Mouse (Mus musculus): ENCODE measurements around the gene Fam71e1.

Fam71e1 gene

DNA sequence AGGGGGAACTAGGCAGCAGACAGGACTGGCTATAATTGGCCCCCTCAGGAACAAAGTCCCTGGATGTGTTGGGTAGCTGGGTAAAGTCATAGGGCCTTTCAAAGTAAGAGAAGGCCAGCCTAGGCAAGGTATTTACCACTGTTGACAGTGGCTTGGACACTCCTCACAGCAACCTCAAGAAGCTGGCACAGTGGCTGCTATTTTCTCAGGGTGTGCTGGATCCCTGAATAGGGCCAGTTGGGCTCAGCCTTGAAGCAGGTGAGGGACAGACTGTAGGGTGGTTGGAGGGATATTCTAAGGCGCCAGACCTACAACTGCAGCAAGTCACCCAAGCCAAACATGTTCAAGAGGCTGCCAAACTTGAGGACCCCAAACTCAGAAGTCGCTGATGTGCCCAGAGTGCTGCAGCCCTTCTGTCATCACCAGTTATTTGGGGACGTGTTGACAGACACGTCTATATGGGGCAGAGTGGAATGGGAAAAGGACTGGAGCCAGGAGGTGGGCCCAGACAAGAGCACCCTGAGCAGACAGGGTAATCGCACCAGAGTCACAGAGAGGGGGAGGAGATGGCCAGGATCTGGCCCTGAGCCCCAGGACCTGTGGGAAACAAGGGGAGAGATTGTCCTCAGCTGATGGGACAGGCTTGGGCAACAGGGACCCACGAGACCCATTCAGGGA, 24.4 kb upstream of the Fam71e1 start:
- DNase-seq, result no peak

DNA sequence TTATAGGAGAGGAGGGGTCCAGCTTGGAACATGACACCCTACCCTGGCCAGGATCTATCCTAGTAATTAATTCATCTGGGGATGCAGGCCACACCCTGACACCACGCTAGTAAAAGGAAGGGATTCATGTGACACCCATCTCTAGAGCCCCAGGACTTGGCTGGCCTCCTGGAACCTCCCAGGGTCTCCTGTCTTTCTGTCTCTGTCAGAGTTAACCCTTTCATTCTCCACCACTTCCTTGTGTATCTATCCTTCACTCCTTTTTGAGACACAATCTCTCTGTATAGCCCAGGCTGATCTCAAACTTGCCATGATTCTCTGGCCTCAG, 23.9 kb upstream of the Fam71e1 start:
- no peak for DNase-seq

DNA sequence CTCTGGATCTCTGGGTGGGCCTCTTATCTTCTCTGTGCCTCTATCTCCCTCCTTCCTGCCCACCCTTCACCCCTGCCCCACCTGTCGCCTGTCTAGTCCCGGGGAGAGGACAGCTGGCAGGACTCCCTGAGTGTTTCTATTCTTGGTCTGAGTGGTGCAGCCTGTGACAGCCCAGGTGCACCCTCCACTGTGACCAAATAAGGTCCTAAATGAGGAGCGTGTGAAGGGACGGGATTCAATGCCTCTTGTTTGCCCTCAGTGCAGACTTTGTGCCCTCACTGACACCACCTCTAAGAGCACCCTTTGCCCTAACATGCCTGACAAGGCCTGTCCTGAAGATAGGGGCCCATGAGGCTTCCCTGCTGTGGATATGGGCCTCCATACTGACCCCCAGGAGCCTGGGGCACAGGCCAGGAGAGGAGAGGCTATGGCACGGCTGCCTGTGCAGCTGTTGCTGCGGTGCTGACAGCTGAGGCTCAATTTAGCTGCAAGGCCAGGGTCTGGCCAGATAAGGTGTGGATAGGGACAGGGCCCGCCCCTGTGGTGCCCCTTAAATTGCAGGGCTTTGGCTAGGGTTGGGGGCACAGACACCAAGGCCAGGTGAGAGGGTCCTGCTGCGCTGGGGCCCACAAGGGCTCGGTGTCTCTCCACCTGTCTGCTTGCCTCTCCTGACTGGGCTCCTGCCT, 23.3 kb upstream of the Fam71e1 start:
- no peak for DNase-seq

DNA sequence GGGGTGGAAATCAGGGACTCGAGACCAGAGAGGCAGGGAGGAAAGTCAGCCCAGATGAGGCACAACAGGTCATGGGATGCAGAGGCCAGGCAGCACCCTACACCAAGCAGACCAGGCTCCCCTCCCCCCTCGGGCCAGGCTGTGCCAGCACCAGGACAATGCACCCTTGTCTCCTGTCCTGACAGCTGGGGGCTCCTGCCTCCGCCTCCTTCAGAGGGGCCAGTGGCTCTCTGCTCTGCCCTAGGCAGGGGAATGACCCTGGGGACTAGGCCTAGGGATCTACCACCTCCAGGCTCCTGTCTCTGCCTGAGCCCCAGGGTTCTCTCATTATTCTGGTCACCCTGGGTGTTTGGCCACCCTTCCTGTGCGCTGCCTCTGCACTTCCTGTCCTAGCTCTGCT, 22.0 kb upstream of the Fam71e1 start:
- DNase-seq, result no peak

DNA sequence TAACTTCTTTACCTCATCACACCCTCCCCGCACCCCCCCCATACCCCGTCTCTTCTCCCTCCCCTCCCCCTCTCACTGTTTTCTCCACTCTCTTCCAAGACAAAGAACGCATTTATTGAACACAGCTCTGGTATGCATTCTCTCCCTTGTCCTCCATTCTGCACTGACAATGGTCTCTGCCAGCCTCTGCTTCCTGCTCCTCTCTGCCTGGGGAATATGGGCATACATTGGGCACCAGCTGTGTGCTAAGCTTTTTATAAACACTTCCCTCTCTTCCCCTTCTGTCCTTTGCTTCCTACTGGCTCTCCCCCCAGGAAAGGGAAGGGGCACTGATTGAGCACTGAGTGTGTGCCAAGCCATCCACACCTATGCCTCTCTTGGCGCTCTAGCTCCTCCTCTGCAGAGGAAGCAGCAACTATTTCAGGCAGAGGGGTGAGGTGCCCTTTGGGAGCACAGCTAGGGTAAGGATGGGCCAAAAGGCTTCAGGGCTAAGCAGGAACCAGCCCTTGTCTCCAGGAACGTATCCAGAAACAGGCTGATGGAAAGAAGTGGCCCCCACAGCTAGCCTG, 21.3 kb upstream of the Fam71e1 start:
- DNase-seq, result no peak

DNA sequence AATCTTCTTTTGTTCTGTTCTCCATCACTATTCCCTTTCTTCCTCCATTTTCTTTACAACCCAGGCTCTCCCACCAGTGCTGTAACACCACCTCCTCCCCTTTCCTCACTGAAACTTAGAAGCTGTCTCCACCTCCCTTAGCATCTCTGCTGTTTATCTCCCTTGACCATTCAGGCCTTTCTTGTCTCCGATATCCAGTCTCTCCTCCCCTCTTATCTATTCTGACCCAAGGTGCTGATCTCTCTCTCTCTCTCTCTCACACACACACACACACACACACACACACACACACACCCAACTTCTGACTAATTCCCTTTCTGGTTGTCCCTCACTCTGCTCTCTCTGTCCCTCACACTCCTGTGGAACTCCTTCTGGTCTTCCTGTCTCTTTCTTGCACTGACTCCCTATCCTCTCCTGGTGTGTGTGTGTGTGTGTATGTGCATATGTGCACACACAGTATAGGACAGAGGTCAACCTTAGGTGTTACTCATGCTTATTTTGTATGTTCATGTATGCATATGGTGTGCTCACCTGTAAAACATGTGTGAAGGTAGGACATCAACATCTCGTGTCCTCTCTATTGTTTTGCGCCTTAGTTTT, 13.4 kb upstream of the Fam71e1 start:
- no peak for DNase-seq

DNA sequence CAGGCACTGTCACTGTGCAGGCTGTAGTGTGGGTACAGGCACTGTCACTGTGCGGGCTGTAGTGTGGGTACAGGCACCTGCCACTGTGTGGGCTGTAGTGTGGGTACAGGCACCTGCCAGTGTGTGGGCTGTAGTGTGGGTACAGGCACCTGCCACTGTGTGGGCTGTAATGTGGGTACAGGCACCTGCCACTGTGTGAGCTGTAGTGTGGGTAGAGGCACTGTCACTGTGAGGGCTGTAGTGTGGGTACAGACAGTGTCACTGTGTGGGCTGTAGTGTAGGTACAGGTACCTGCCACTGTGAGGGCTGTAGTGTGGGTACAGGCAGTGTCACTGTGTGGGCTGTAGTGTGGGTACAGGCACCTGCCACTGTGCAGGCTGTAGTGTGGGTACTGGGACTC, 12.3 kb upstream of the Fam71e1 start:
- no peak for DNase-seq

DNA sequence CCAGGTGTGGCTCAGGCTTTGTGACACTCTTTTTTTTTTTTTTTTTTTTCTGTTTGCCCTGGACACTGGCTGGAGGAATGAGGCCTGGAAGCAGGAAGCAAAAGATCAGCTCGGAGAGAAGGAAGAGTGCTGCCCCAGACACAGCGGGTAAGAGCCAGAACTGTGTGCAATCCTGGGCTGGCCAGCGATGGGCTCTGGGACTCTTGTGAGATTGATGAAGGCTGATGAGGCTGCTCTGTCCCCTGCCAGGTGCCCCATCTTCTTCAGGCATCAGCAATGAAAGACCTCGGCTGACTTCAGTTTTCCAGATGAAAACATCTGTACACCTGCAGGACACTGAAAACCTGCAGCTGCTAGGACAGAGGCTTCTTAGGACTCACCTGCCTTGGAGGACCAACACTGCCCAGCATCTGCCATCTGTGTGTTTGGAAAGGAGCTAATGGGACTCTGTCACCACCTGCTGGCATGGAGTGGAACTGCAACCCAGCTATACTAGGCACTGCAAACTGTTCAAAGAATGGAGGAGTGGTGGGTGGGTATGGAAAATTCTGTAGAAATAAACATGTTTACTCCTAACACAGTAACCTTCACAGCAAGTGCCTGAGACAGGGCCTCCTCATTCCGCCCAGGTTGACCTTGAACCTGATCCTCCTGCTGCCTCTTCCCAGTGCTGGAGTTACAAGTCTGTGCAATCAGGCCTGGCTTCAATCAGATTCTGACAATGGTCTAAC, 11.4 kb upstream of the Fam71e1 start:
- peak; percentile 67 to 71 for DNase-seq

DNA sequence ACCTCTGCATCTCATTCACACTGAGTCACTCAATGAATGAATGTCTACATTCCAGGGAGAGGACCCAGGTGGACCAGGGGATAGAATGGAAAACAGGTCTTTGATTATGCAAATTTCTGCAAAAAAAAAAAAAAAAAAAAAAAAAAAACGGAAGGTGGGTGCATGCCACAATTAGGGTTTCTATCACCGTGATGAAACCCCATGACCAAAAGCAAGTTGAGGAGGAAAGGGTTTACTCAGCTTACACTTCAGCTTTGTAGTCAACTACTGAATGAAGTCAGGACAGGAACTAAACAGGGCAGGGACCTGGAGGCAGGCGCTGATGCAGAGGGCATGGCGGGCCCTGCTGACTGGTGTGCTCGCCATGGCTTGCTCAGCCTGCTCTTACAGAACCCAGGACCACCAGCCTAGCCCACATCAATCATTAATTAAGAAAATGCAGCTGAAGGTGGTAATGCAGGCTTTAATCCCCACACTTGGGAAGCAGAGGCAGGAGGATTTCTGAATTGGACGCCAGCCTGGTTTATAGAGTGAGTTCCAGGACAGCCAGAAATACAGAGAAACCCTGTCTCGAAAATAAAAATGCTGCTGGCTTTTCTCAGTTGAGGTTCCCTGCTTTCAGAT, 10.7 kb upstream of the Fam71e1 start:
- DNase-seq, result no peak

DNA sequence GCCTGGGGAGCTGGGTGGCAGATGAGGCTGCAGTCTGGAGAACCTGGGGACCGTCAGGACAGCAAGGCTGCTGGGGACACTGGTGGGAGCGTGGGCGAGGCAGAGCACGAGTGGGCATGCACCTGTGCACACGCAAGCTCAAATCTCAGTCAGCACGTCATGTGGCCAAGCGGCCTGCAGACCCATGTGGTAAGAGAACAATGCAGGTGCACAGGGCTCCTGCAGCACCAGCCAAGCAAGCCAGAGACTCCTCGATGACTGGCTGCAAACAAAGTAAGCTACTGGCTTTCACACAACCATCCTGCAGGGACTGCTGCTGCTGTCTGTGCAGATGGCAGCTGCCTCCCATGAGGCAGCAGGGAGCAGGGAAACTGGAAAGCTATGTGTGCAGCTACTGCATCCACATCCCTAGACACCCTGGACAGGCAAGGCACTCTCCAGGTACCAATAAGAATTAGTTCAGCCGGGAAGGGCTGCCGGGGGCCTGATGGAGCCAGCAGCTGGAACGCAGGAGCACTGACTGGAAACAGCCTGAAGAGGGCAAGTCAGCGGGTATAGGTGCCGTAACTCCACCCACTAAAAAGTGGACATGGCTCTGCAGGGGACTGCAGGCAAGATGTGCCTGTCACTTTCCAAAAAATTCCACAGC, 9.3 kb upstream of the Fam71e1 start:
- DNase-seq, result peak in 1 of 2 experiments; percentile 10

DNA sequence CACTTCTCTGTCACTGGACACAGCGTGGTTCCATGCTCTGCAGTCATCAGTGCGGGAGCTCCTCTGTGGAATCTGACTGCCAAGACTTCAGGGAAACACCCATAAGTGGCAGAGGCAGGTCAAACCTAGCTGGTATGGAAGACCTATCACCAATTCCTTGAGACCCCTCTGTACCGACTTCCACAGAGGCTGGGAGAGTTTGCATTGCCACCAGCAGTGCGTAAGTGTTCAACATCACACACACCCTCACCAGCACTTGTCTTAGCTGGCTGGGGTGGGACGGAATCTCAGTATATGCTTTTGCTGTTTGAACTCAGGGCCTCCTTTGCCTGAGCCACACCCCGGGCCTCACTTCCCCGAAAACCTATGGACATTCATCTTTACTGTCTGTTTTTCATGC, 8.4 kb upstream of the Fam71e1 start:
- no peak for DNase-seq

DNA sequence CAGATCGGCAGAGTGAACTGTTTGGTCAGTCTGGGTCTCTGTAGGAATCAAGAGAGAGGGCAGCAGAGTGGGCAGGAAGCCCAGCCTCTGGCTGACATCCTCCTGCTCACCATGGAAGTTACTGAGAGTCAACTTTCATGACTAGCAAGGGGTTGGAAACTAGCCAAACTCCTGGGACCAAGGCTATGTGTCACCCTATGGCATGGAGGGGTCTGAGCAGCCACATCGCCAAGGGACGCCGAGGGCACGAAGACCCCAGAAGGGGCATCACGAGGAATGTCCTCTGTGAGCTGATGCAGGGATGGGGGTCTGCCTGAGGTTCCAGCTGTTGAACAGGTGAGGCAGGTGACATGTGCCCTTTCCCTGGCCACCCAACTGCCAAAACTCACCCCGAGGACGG, 7.8 kb upstream of the Fam71e1 start:
- no peak for DNase-seq

DNA sequence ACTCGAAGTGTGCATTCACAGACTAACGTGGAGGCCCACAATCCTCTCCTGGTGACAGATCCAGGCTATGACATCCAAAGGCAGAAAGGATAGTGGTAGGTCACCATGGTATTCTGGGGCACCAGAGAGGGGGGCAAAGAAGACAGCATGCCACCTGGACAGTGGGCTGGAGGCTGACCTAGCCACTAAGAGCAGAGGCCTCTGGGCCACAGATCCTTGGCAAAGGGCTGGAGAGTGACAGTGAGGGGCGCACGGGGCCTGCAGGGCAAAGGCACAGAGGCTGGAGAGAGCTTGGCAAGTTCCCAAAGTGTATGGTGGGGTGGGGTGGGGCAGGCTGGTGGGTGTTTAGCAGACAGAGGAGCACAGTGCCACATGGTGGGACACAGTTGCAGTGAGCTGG, 6.1 kb upstream of the Fam71e1 start:
- DNase-seq, result no peak

DNA sequence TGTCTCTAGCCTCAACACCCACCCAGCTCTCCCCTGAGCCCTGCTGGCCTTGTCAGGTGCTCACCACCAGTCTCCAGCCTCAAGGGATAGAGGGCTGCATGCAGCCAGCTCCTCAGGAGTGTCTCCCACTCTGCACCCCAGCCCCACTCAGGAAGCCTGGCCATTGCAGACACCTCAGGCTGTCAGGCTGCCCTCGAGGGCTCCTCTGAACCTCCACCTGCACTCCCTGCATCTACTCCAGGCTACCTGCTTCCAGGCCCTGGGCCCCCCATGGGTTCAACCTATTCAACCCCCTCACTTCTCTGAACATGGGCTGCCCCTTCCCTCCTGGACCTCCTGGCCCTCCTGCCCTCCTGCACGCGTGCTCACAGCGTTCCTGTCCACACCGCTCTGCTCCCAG, 5.0 kb upstream of the Fam71e1 start:
- DNase-seq, result no peak

DNA sequence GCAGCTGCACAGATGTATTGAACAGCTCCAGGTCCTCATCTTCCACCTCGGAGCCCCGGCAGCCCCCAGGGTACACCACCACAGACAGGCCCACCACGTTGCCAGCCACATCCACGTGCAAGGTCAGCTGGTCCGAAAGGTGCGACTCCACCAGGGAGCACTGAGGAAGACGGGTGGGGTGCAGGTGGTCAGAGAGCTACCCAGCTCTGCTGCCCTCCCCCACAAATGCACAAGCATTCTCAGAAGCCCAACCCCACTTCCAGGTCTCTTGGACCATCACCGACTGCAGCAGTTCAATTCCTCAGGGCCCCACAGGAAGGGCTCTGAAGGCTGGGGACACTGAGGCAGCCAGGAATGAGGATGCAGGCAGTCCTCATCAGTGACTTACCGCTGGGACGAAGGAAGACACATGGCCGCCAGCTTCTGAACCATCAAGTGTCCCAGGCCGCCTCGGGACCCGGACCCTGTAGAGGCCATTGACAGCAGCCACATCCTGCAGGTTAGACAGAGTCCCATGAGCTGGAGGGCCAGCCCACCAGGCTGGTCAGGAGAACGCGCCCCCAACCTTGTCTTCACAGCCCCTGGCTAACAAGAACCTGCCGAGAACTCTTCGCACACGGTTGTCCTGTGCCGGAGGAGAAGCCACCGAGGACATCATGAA, 4.1 kb upstream of the Fam71e1 start:
- no peak for DNase-seq

DNA sequence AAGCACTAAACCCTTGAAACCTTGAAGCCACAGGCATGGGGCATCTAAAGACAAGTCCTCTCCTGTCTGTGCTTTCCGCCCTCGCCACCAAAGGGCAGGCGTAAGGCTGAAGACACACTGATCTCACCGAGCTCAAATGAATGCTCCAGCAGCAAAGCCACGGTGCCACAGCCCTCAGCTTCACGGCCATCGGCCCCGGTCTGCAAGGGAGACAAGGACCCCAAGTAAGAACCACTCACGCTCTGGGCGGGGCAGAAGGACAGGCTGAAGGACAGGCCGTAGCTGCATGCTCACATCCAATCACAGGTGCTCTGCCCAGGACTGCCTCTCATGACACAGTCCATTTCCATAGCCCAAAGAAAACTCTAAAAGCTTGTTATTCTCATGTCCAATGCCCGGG, 1.7 kb upstream of the Fam71e1 start:
- no peak for DNase-seq

DNA sequence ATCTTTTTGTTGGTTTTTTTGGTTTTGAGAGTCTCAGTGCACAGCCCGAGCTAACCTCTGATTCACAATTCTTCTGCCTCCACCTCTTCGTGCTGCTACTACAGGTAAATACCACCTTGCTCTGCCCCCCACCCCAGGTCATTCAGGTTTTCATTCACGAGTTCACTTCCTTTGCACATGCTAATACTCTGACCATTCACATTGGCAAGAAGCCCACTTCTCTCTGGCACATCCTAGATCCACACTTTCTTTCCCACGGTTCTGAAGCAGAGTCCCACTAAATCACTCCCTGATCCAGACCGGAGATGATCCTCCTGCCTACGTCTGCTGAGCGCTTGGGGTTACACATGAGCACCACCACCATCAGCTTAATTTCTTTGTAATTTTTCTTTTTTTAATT, 1.3 kb upstream of the Fam71e1 start:
- DNase-seq, result no peak

DNA sequence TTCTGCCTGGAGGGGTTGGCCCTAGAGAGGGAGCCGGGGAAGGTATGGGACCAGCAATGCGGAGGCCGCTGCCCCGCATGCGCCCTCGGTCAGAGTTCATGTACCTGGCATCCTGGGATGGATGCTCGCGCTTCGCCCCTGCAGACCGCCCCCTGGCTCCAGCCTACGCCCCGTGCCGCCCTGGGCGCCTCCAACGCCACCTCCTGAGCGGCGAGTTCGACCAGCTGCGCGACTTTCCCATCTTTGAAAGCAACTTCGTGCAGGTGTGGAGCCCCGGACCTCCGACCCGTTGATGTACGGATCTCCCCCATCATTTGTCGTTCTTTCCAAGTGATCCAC, 359 bp downstream of the Fam71e1 start:
- DNase-seq, result no peak

DNA sequence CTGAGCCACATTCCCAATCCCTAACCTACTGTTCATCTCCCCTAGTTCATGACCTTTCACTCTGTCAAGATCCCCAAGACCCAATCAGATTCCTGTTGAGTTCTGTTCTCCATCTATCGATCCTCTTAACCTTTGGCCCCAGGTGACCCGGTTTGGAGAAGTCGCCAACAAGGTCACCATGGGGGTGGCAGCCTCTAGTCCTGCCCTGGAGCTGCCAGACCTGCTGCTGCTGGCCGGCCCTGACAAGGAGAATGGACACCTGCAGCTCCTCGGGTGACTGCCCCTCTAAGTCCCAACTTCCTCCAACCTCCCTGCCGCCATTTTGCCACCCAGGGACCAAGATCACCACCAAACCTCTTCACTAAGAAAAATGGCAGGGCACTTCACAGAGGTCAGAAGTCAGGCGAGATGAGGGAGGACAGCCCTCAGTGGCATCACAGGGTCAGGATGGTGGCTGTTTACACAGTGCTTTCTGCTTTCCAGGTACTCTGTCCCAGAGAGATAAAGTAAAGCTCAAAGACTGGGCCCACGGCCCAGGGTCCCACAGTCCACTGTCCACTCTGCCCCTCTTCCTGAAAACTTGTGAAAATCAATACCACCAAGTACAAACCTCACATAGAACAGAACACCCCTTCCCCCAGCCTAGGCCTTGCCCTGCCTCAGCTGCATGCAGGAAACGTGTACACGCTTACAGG, 1.1 kb downstream of the Fam71e1 start:
- DNase-seq, result no peak

DNA sequence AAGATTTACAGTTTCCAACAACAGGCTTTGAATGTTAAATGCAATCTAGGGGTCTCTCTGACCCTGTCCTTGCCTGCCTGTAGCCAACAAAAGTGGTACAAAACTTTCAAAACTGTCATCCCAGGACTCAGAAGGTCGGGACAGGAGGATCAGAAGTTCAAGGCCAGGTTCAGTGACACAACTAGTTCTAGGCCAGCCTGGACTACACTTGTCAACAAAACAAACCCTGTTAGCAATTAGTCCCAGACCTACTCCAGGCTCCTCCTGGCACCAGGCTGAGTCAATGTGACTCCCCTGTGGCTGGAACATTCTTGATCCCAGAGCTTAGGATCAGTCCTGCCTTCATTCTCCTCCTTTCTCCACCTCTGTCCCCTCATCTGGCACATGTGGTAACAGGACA, 2.5 kb downstream of the Fam71e1 start:
- DNase-seq, result no peak

DNA sequence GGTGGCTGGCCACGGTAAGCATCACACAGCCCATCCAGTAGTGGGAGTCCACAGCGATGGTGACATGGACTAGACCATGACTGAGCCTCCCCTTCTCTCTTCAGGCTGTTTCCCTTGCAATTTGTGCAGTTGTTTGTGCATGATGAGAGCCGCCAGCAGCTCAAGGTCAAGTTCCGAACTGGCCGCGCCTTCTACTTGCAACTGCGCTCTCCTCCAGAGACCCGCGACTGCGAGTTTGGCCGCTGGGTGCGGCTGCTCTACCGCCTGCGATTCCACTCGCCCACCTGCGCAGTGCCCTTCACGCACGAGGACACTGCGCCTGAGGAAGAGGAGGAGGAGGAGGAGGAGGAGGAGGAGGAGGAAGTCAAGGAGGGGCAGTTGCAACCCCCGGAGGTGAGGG, 3.7 kb downstream of the Fam71e1 start:
- DNase-seq, result no peak

Measured in thymus, postnatal 36 days (tissue).